Mouse (Mus musculus): Measurements from ENCODE around the gene Oxnad1. TPM values are rescaled to one million over a fixed set of nuclear protein-coding genes. Genes with fewer than 3 reads are reported as not detected.
"Not testable (repeated sequence)": the region's sequence is repeated elsewhere in the genome, so short reads cannot be mapped to it uniquely, and the experiment has no call there.

Oxnad1 gene
- polyA plus RNA-seq, 1 experiment from 2014 or later, result 24.5 TPM

GRCm38 (mm10) chr14:32093500-32094117 is 8.4 kb downstream of the Oxnad1 start:
- no peak overlapping the region for H3K27ac ChIP-seq
- H3K27me3 ChIP-seq, result no peaks in the 10 kb centered on the region
- H3K36me3 ChIP-seq, result peaks cover 57% of the 10 kb centered on the region
- no peak for ATAC-seq (ENCODE audit: low FRiP score)
- WGBS, result 95% methylated on average over 11 of the region's 11 CpGs
- H3K4me1 ChIP-seq (replicated peaks), result no peaks in the 10 kb centered on the region
- no peak overlapping the region for H3K9ac ChIP-seq
- H3K4me3 ChIP-seq, result no peak overlapping the region
- H3K4me2 ChIP-seq, result no peak overlapping the region
- H3K9me3 ChIP-seq, result no peaks in the 10 kb centered on the region

- H3K27ac ChIP-seq, result no peak overlapping the region
- ATAC-seq (ENCODE audit: low FRiP score), result no peak
- peaks cover 78% of the 10 kb centered on the region for H3K36me3 ChIP-seq
- no peak overlapping the region for H3K4me2 ChIP-seq
- 87% methylated on average over 5 of the region's 5 CpGs for WGBS
- no peaks in the 10 kb centered on the region for H3K4me1 ChIP-seq (replicated peaks)
- H3K4me3 ChIP-seq, result no peak overlapping the region
- H3K9me3 ChIP-seq, result no peaks in the 10 kb centered on the region
- no peak overlapping the region for H3K9ac ChIP-seq
- H3K27me3 ChIP-seq, result no peaks in the 10 kb centered on the region
These were observed 10.5 kb downstream of the Oxnad1 start for GRCm38 (mm10) chr14:32095646-32096045.

GRCm38 (mm10) chr14:32096740-32097139 is 11.6 kb downstream of the Oxnad1 start:
- Histone ChIP-seq H3K27me3 (no peaks in the 10 kb centered on the region), H3K9me3 (no peaks in the 10 kb centered on the region), H3K9ac (no peak overlapping the region), H3K36me3 (peaks cover 84% of the 10 kb centered on the region), H3K27ac (no peak overlapping the region), H3K4me3 (no peak overlapping the region), H3K4me1 (replicated peaks) (no peaks in the 10 kb centered on the region), H3K4me2 (no peak overlapping the region)
- no peak for ATAC-seq (ENCODE audit: low FRiP score)
- 94% methylated on average over 5 of the region's 5 CpGs for WGBS

- H3K9me3 ChIP-seq, result no peaks in the 10 kb centered on the region
- no peak for ATAC-seq (ENCODE audit: low FRiP score)
- no peaks in the 10 kb centered on the region for H3K4me1 ChIP-seq (replicated peaks)
- no peak overlapping the region for H3K27ac ChIP-seq
- peaks cover 85% of the 10 kb centered on the region for H3K36me3 ChIP-seq
- no peak overlapping the region for H3K9ac ChIP-seq
- 96% methylated on average over 7 of the region's 7 CpGs for whole genome bisulfite sequencing
- H3K4me3 ChIP-seq, result no peak overlapping the region
- H3K4me2 ChIP-seq, result no peak overlapping the region
- H3K27me3 ChIP-seq, result no peaks in the 10 kb centered on the region
These were observed 12.5 kb downstream of the Oxnad1 start for GRCm38 (mm10) chr14:32097691-32098090.

- Histone ChIP-seq H3K4me3 (no peak overlapping the region), H3K4me1 (replicated peaks) (no peaks in the 10 kb centered on the region), H3K9me3 (no peaks in the 10 kb centered on the region), H3K27me3 (no peaks in the 10 kb centered on the region), H3K4me2 (no peak overlapping the region), H3K36me3 (peaks cover 82% of the 10 kb centered on the region), H3K27ac (no peak overlapping the region), H3K9ac (no peak overlapping the region)
- WGBS, result 97% methylated on average over 3 of the region's 3 CpGs
- ATAC-seq (ENCODE audit: low FRiP score), result no peak
These were observed 13.8 kb downstream of the Oxnad1 start for GRCm38 (mm10) chr14:32098951-32099350.

GRCm38 (mm10) chr14:32103556-32103955 is 18.4 kb downstream of the Oxnad1 start:
- H3K4me3 ChIP-seq, result no peak overlapping the region
- H3K27ac ChIP-seq, result no peak overlapping the region
- H3K36me3 ChIP-seq, result peaks cover 46% of the 10 kb centered on the region
- no peaks in the 10 kb centered on the region for H3K4me1 ChIP-seq (replicated peaks)
- H3K27me3 ChIP-seq, result no peaks in the 10 kb centered on the region
- no peak overlapping the region for H3K9ac ChIP-seq
- no peak for ATAC-seq (ENCODE audit: low FRiP score)
- WGBS, result 86% methylated on average over 4 of the region's 4 CpGs
- H3K9me3 ChIP-seq, result no peaks in the 10 kb centered on the region
- H3K4me2 ChIP-seq, result no peak overlapping the region

GRCm38 (mm10) chr14:32105663-32106062 is 20.5 kb downstream of the Oxnad1 start:
- H3K9me3 ChIP-seq, result no peaks in the 10 kb centered on the region
- H3K4me2 ChIP-seq, result no peak overlapping the region
- WGBS, result 60% methylated on average over 7 of the region's 7 CpGs
- H3K36me3 ChIP-seq, result peaks cover 25% of the 10 kb centered on the region
- ATAC-seq (ENCODE audit: low FRiP score), result no peak
- no peak overlapping the region for H3K27ac ChIP-seq
- no peaks in the 10 kb centered on the region for H3K27me3 ChIP-seq
- H3K4me1 ChIP-seq (replicated peaks), result no peaks in the 10 kb centered on the region
- H3K9ac ChIP-seq, result no peak overlapping the region
- no peak overlapping the region for H3K4me3 ChIP-seq

GRCm38 (mm10) chr14:32106911-32107310 is 21.7 kb downstream of the Oxnad1 start:
- H3K27me3 ChIP-seq, result no peaks in the 10 kb centered on the region
- no peak overlapping the region for H3K4me3 ChIP-seq
- no peaks in the 10 kb centered on the region for H3K4me1 ChIP-seq (replicated peaks)
- no peak overlapping the region for H3K9ac ChIP-seq
- ATAC-seq (ENCODE audit: low FRiP score), result no peak
- 86% methylated on average over 4 of the region's 4 CpGs for WGBS
- H3K4me2 ChIP-seq, result no peak overlapping the region
- H3K9me3 ChIP-seq, result no peaks in the 10 kb centered on the region
- peaks cover 17% of the 10 kb centered on the region for H3K36me3 ChIP-seq
- H3K27ac ChIP-seq, result no peak overlapping the region

GRCm38 (mm10) chr14:32112124-32112523 is 26.9 kb downstream of the Oxnad1 start:
- H3K9ac ChIP-seq; H3K4me2 ChIP-seq; ATAC-seq (ENCODE audit: low FRiP score); H3K9me3 ChIP-seq; H3K27me3 ChIP-seq; H3K4me1 ChIP-seq (replicated peaks); H3K27ac ChIP-seq; H3K4me3 ChIP-seq; H3K36me3 ChIP-seq: not testable (repeated sequence)
- 94% methylated on average over 10 of the region's 10 CpGs for WGBS

- H3K9me3 ChIP-seq, result no peaks in the 10 kb centered on the region
- H3K4me2 ChIP-seq, result no peak overlapping the region
- H3K9ac ChIP-seq, result no peak overlapping the region
- no peaks in the 10 kb centered on the region for H3K4me1 ChIP-seq (replicated peaks)
- no peak for ATAC-seq (ENCODE audit: low FRiP score)
- no peaks in the 10 kb centered on the region for H3K36me3 ChIP-seq
- WGBS, result 78% methylated on average over 11 of the region's 11 CpGs
- no peaks in the 10 kb centered on the region for H3K27me3 ChIP-seq
- no peak overlapping the region for H3K4me3 ChIP-seq
- H3K27ac ChIP-seq, result no peak overlapping the region
These were observed 36.1 kb downstream of the Oxnad1 start for GRCm38 (mm10) chr14:32120940-32121919.

- no peaks in the 10 kb centered on the region for H3K9me3 ChIP-seq
- H3K4me2 ChIP-seq, result no peak overlapping the region
- no peak overlapping the region for H3K9ac ChIP-seq
- H3K27ac ChIP-seq, result no peak overlapping the region
- no peaks in the 10 kb centered on the region for H3K36me3 ChIP-seq
- ATAC-seq (ENCODE audit: low FRiP score), result no peak
- no peak overlapping the region for H3K4me3 ChIP-seq
- no peaks in the 10 kb centered on the region for H3K27me3 ChIP-seq
- WGBS, result 51% methylated on average over 2 of the region's 2 CpGs
- no peaks in the 10 kb centered on the region for H3K4me1 ChIP-seq (replicated peaks)
These were observed 36.7 kb downstream of the Oxnad1 start for GRCm38 (mm10) chr14:32121920-32122315.

- ATAC-seq (ENCODE audit: low FRiP score), result no peak
- H3K9me3 ChIP-seq, result no peaks in the 10 kb centered on the region
- H3K27ac ChIP-seq, result no peak overlapping the region
- H3K4me2 ChIP-seq, result no peak overlapping the region
- H3K9ac ChIP-seq, result no peak overlapping the region
- no peak overlapping the region for H3K4me3 ChIP-seq
- H3K4me1 ChIP-seq (replicated peaks), result no peaks in the 10 kb centered on the region
- no peaks in the 10 kb centered on the region for H3K36me3 ChIP-seq
- H3K27me3 ChIP-seq, result no peaks in the 10 kb centered on the region
- 61% methylated on average over 3 of the region's 3 CpGs for WGBS
These were observed 39.1 kb downstream of the Oxnad1 start for GRCm38 (mm10) chr14:32124261-32124660.

GRCm38 (mm10) chr14:32125256-32125655 is 40.1 kb downstream of the Oxnad1 start:
- WGBS, result 86% methylated on average over 5 of the region's 5 CpGs
- H3K4me3 ChIP-seq; ATAC-seq (ENCODE audit: low FRiP score); H3K9me3 ChIP-seq; H3K4me2 ChIP-seq; H3K4me1 ChIP-seq (replicated peaks); H3K27me3 ChIP-seq; H3K27ac ChIP-seq; H3K36me3 ChIP-seq; H3K9ac ChIP-seq: not testable (repeated sequence)

Data from hindbrain, embryonic 13.5 days (tissue).